Mouse (Mus musculus): ENCODE measurements around the gene Il33.

GRCm38 (mm10) chr19:29961842-29962241 is 36.9 kb downstream of the Il33 start:
- TF ChIP-seq CTCF (IDR thresholded peaks at IDR 0.05; ENCODE audit: extremely low read depth, insufficient read depth, insufficient read length, insufficient replicate concordance) (no peak), POLR2A (IDR thresholded peaks at IDR 0.05; ENCODE audit: low read depth, low read length) (no peak)

Data from spleen, adult 2 months (tissue).